Mouse (Mus musculus): ENCODE results near the gene Cygb.
"Not testable (repeated sequence)": the region's sequence is repeated elsewhere in the genome, so short reads cannot be mapped to it uniquely, and the experiment has no call there.

Gene Cygb

GRCm38 (mm10) chr11:116656348-116657191 lies 2.5 kb upstream of the Cygb start:
- DNase-seq: no peak

GRCm38 (mm10) chr11:116653709-116654221 lies 348 bp downstream of the Cygb start:
- peak; percentile 62 for DNase-seq

- DNase-seq: no peak
Measured at GRCm38 (mm10) chr11:116653234-116653633, 879 bp downstream of the Cygb start, which contains the start of gene Prcd. Gene Prcd, plus strand, starts transcription at chr11:116653534.

- no peak for DNase-seq
Measured at GRCm38 (mm10) chr11:116652330-116653098, 1.6 kb downstream of the Cygb start.

GRCm38 (mm10) chr11:116651339-116651738 lies 2.8 kb downstream of the Cygb start:
- DNase-seq: peak; percentile 81

GRCm38 (mm10) chr11:116650811-116651210 lies 3.3 kb downstream of the Cygb start:
- DNase-seq: no peak

GRCm38 (mm10) chr11:116649711-116650337 lies 4.3 kb downstream of the Cygb start:
- no peak for DNase-seq

GRCm38 (mm10) chr11:116648976-116649375 lies 5.1 kb downstream of the Cygb start:
- no peak for DNase-seq

- DNase-seq: no peak
Measured at GRCm38 (mm10) chr11:116648213-116648921, 5.7 kb downstream of the Cygb start.

GRCm38 (mm10) chr11:116647340-116647991 lies 6.6 kb downstream of the Cygb start:
- DNase-seq: no peak

- no peak for DNase-seq
Measured at GRCm38 (mm10) chr11:116646771-116647170, 7.3 kb downstream of the Cygb start.

- DNase-seq: no peak
Measured at GRCm38 (mm10) chr11:116646136-116646535, 8.0 kb downstream of the Cygb start.

GRCm38 (mm10) chr11:116645446-116646110 lies 8.5 kb downstream of the Cygb start:
- no peak for DNase-seq

GRCm38 (mm10) chr11:116644225-116645112 lies 9.6 kb downstream of the Cygb start:
- no peak for DNase-seq

- no peak for DNase-seq
Measured at GRCm38 (mm10) chr11:116643579-116644224, 10.4 kb downstream of the Cygb start.

GRCm38 (mm10) chr11:116642681-116643578 lies 11.2 kb downstream of the Cygb start:
- DNase-seq: peak; percentile 89

- no peak for DNase-seq
Measured at GRCm38 (mm10) chr11:116641731-116642130, 12.4 kb downstream of the Cygb start.

GRCm38 (mm10) chr11:116641168-116641567 lies 12.9 kb downstream of the Cygb start:
- DNase-seq: no peak

GRCm38 (mm10) chr11:116636607-116637006 lies 17.5 kb downstream of the Cygb start:
- DNase-seq: not testable (repeated sequence)
